Mouse (Mus musculus) testis, adult 2 months (tissue): ENCODE data around the gene Adgrg3.
A peak's percentile ranks its signal among the peaks of the same experiment; 100 is the strongest.

Experiments used
- CTCF ChIP-seq: fragments of 200-500 bp; IDR thresholded peaks from 2 replicates; pipeline ENCODE4 v1.5.1; 2012; ENCODE audit warnings: low read depth, mild to moderate bottlenecking, inconsistent platforms, low read length, moderate library complexity; ENCODE audit not compliant: control insufficient read depth, insufficient read depth, insufficient replicate concordance
- POLR2A ChIP-seq: fragments of 200-500 bp; IDR thresholded peaks from 2 replicates; pipeline ENCODE4 v1.6.1; 2012; ENCODE audit warnings: low read depth, mild to moderate bottlenecking, inconsistent platforms, low read length, moderate library complexity; ENCODE audit not compliant: control insufficient read depth

DNA sequence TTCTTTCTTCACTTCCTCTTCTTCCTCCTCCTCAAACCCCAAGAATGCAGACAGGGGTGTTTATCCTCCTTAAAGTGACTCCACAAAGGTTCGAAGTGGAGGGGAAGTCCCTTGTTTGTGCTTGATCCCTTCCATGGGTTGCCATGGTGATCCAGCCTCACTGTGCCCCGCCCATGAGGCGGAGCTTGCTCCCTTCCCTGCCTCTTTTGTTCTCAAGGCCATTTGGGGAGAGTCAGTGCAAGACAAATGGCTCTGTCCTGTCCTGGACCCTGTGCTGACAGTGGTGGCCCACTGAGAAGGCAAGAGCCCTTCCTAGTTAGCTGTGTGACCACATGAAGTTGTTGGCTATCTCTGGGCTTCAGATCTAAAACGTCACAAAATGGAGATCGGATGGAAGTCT is 16.8 kb upstream of the Adgrg3 start:
- TF ChIP-seq CTCF (no peak), POLR2A (0 out of 2 replicates have a peak, but pooled peaks have one; percentile 30)
